Mouse (Mus musculus) left cerebral cortex, adult 2 months (tissue): ENCODE measurements around the gene Kcnc1. TPM values are rescaled to one million over a fixed set of nuclear protein-coding genes. Genes with fewer than 3 reads are reported as not detected.

Experiments used
- DNase-seq, 2 experiments: peaks; one replicate each; pipeline ENCODE4 v3.0.0; 2021 to 2022; ENCODE audit warnings: low spot score in 2 of 2, mixed read lengths in 1 of 2; ENCODE audit errors: extremely low spot score in 1 of 2
- H3K27ac ChIP-seq: fragments of 200-600 bp; 2 replicates; pipeline ENCODE4 v1.8.1; 2022
- H3K4me3 ChIP-seq: fragments of 200-600 bp; 2 replicates; pipeline ENCODE4 v1.8.1; 2022
- CTCF ChIP-seq: fragments of 200-600 bp; IDR thresholded peaks from 2 replicates; pipeline ENCODE4 v1.8.1; 2022; ENCODE audit warnings: antibody characterized with exemption, mild to moderate bottlenecking, moderate library complexity
- intact Hi-C: fragments of 180-260 bp; cut with DNase I; formaldehyde crosslinking; loops from one replicate; pipeline ENCODE4 v1.15.1; 2025
- long read RNA-seq, 2 experiments: library from polyadenylated mRNA; stranded (forward); transcript quantifications; one replicate each; pipeline ENCODE4 v2.0.0; 2021; ENCODE audit warnings: borderline mapping rate in 2 of 2
- total RNA-seq, 2 experiments: library from RNA; stranded (reverse); gene quantifications; 2 replicates each; pipeline ENCODE4 v1.2.3; 2021

The Kcnc1 gene
- total RNA-seq: 100 to 1,000 TPM; 140 to 149 TPM
- long read RNA-seq, experiment 1, full-length matches to known transcripts: 16 of 42 reads
- long read RNA-seq, experiment 1, partial matches to known transcripts: 0 of 42 reads
- long read RNA-seq, experiment 1, other reads (novel, unspliced or antisense): 26 of 42 reads
- long read RNA-seq, experiment 2, full-length matches to known transcripts: 8 of 22 reads
- long read RNA-seq, experiment 2, partial matches to known transcripts: 3 of 22 reads
- long read RNA-seq, experiment 2, other reads (novel, unspliced or antisense): 11 of 22 reads

GRCm38 (mm10) chr7:46396231-46396927 is at the start of gene Kcnc1:
Gene Kcnc1, plus strand, starts transcription at chr7:46396497.
- TF ChIP-seq CTCF: no peak
- peak within 1 kb of the TSS; percentile 81 for H3K4me3 ChIP-seq
- intact Hi-C loops: loop anchor here (2.0 to 5.0 kb wide), 3 partner anchors 24 to 191 kb away; no protein-coding TSS in a partner anchor
- H3K27ac ChIP-seq: peak within 1 kb of the TSS; percentile 93
- peak; percentile 72 to 80 for DNase-seq

- Histone ChIP-seq H3K4me3 (no peak overlapping the region), H3K27ac (no peak overlapping the region)
- TF ChIP-seq CTCF: no peak
- DNase-seq: no peak
- intact Hi-C loops: no loop called here
These were observed 48.6 kb upstream of the Kcnc1 start for GRCm38 (mm10) chr7:46347692-46348091.

DNA sequence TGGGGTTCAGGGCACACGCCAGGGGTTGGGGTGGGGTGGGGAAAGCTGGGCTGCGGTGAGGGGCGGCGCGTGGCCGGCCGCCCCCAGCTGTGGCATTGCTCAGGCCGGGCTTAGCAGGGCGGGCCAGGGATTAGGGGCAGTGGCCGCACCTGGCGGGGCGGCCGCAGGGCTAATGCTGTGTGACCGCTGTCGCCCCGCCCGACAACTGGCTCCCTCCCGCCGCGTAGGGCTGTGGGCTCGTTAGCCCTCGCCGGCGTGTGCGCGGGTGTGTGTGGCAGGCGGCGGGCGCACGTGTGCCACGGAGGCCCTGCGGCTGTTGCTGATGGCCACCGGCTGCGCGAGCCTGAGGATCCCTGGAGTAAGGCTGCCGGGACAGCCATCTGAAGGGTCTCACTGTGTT is 47.5 kb upstream of the Kcnc1 start:
- intact Hi-C loops: no loop called here
- peak overlapping the region; percentile 4; the same call in 1 of the 2 replicates for H3K4me3 ChIP-seq

DNA sequence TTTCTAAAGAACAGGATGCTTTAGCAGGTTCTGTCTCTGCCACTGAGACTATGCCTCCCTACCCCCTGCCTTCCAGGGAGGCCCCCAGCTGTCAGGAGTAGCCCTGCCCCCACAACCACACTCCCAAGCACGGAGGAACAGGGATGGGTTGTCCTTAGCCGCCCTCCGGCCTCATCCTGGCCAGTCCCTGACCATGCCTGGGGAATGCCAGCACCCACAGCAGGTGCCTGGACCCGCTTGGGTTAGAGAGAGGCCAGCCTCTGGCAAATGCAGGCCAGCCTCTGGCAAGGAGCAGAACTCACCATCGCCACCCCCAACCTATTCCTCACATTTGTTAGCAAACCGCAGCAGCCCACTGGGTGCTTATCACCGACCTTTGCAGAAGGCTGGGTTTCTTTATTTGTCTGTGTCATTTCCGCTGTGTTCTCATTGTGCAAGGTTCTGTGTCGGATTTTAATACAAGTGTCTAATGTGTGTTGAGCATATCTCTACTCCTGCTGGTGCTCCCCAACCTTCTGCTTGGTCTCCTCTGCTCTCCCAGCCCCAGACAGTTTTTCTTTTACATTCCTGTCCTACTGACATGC is 46.1 kb upstream of the Kcnc1 start:
- intact Hi-C loops: no loop called here
- DNase-seq: no peak
- TF ChIP-seq CTCF: no peak
- Histone ChIP-seq H3K27ac (no peak overlapping the region), H3K4me3 (no peak overlapping the region)

More for the DNA sequence above, 47.5 kb upstream of the Kcnc1 start:
- TF ChIP-seq CTCF: no peak
- H3K27ac ChIP-seq: no peak overlapping the region
- peak in 1 of 2 experiments; percentile 34 for DNase-seq

GRCm38 (mm10) chr7:46352748-46353147 is 43.5 kb upstream of the Kcnc1 start:
- TF ChIP-seq CTCF: no peak
- Histone ChIP-seq H3K4me3 (no peak overlapping the region), H3K27ac (no peak overlapping the region)
- no peak for DNase-seq
- intact Hi-C loops: no loop called here

- TF ChIP-seq CTCF: no peak
- intact Hi-C loops: no loop called here
- DNase-seq: no peak
- H3K4me3 ChIP-seq: no peak overlapping the region
- no peak overlapping the region for H3K27ac ChIP-seq
These were observed 43.1 kb upstream of the Kcnc1 start for GRCm38 (mm10) chr7:46353216-46353615.

DNA sequence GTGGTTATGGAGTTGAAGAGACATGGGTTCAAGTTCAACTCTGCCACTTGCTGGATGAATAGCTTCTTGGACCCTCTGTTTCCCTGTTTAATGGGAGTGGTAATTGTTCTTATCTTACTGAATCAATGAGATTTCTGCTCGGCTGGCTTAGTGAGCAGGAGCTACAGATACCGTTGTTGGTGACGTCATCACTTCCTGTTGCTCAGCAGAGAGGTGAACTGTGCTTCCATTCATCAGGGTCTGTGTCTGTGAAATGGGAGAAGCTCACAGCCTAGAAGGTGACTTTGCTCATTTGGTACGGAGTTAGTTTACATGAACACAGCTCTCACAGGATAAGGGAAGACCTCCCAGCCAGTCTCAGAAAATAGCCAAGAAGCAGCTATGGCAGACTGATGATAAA is 42.4 kb upstream of the Kcnc1 start:
- no peak for TF ChIP-seq CTCF
- no peak overlapping the region for H3K27ac ChIP-seq
- no peak for DNase-seq
- intact Hi-C loops: no loop called here
- H3K4me3 ChIP-seq: no peak overlapping the region

DNA sequence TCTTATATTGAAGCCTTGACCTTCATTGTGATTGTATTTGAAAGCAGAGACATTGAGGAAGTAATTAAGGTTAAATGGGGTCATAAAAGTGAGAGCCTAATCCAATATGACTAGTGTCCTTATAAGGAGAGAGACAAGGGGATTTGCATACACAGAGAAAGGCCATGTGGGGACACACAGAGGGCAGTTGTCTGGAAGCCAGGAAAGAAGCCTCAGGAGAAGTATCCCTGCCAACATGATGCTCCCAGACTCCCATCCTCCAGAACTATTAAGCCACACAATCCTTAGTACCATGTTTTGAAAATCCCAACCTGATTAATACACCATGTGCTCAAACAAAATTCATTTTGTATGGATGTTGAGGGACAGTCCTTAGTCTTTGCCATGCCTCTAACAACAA is 34.5 kb upstream of the Kcnc1 start:
- intact Hi-C loops: no loop called here
- no peak overlapping the region for H3K27ac ChIP-seq
- no peak overlapping the region for H3K4me3 ChIP-seq
- TF ChIP-seq CTCF: no peak
- DNase-seq: no peak

DNA sequence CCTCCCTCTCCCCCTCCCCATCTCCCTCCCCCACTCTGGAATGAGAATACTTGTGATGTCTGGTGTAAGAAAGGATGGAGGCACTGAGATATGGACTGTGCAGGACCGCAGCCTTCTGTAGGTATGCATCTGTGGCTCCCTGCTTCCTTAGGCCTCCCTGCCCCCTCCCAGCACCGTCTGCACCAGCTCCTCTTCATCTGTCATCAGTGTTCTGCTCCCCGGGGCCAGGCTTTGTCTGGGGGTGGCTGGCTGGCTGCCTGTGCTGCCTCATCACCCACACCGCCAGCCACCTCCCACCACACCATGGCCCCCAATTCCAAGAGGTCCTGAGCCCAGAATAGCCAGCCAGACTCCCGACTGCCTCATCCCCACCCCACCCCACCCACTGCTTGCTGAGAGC is 32.1 kb upstream of the Kcnc1 start:
- TF ChIP-seq CTCF: no peak
- no peak overlapping the region for H3K4me3 ChIP-seq
- no peak overlapping the region for H3K27ac ChIP-seq
- peak in 1 of 2 experiments; percentile 46 for DNase-seq
- intact Hi-C loops: no loop called here

DNA sequence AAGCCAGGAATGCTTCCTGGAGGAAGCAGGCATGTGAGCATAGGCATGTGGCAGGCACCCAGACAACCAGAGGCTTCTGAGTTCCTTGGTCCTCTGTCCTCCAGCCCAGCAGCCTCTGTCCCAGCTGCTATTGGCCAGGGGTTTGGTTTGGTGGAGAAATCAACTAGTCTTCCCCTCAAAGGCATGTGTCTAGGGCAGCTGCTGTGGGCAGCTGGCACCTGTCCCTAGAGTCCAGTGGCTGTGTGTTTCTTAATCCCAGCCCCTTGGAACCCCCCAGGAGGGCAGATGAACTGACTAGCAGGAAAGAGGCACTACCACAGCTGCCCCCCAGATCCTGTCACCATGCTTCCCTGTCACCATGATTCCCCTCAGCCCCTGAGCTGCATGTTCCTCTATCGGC is 30.5 kb upstream of the Kcnc1 start:
- intact Hi-C loops: no loop called here
- no peak for DNase-seq
- no peak for TF ChIP-seq CTCF
- Histone ChIP-seq H3K4me3 (no peak overlapping the region), H3K27ac (no peak overlapping the region)

DNA sequence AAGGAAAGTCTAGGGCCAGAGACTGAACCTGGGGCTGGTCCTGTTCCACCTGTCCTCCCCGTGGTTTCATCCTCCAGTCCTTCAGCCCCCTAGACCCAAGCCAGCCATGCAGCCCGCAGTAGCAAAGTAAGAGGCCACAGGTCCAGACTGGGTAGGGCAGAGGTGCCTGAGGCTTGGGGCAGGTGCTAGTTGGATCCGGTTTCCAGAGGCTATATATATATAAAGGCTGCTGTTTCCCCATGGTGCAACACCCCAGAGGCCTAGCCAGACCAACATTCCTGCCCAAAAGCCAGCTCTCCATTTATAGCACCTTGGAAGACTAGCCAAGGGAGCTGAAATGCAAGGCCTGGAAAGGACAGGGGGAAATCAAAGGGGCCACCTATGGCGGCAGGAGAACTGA is 25.2 kb upstream of the Kcnc1 start:
- H3K27ac ChIP-seq: no peak overlapping the region
- TF ChIP-seq CTCF: no peak
- H3K4me3 ChIP-seq: no peak overlapping the region
- intact Hi-C loops: no loop called here
- DNase-seq: no peak
